Mouse (Mus musculus): ENCODE measurements at regions not wholly inside any gene's neighbourhood (a gene's known extent, or its start where the extent isn't known, plus 50 kb on each side); places are given as distances from the start of the nearest gene placed in this dataset.

- no peak for TF ChIP-seq CTCF (IDR thresholded peaks at IDR 0.05; ENCODE audit: extremely low read depth, insufficient read depth, insufficient read length, insufficient replicate concordance)
- TF ChIP-seq POLR2A (IDR thresholded peaks at IDR 0.05; ENCODE audit: low read depth, low read length): no peak
Measured at GRCm38 (mm10) chr8:92522519-92522918, 151.6 kb upstream of the Irx6 start.

All from spleen, adult 2 months (tissue).